In the genomic region with DNA sequence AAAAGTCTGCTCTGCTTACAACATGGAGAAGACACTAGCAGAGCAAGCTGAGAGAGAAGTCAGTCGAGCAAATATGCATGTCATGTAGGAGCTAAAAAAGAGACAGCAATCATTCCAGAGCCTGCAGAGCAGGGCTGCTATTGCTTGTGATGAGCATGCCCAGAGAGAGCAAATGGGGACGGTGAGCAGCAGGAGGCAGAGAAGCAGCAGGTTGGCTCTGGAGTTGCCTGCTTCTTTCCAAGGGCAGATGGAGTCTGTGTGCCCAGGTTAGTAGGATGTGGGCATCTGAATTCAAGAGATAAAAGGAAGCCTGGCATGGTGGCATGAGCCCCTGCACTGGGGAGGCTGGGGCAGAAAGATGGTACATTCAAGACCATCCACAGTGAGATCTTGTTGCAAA, we compare ENCODE assay signal across 9 mouse cellular contexts. TPM values are rescaled to one million over a fixed set of nuclear protein-coding genes. Genes with fewer than 3 reads are reported as not detected.
DNase-seq lines count a peak whose midpoint lies in the region; ATAC-seq and TF ChIP-seq lines count a peak whose summit lies in the region.
"Had no signal": no experiment of that assay in that cellular context is flagged by ENCODE, and none has a peak within 500 bp of the region (broad histone marks: within the 10 kb centered on the region; RNA-seq: fewer than 3 reads in every experiment).

No protein-coding gene starts in this region.

- peak; percentile 61; the same call in 1 of the 2 replicates for TF ChIP-seq POLR2A in cerebellum, adult 2 months (IDR thresholded peaks at IDR 0.05; ENCODE audit: borderline replicate concordance, insufficient read depth, low read length)

- H3K36me3 ChIP-seq in hindbrain, embryonic 13.5 days = no peaks in the 10 kb centered on the region
- H3K36me3 ChIP-seq in midbrain, embryonic 15.5 days (replicated peaks) = no peaks in the 10 kb centered on the region
- H3K36me3 ChIP-seq: embryonic facial prominence, embryonic 15.5 days had no signal

- peak overlapping the region; percentile 56; the same call in 1 of the 2 replicates for H3K9ac ChIP-seq in hindbrain, embryonic 13.5 days
- 0 out of 2 replicates have a peak overlapping the region, but pooled peaks have one; percentile 31 for H3K9ac ChIP-seq in midbrain, embryonic 15.5 days
- H3K9ac ChIP-seq: embryonic facial prominence, embryonic 15.5 days had no signal

- no peak for TF ChIP-seq CTCF in left cerebral cortex, adult 2 months (IDR thresholded peaks at IDR 0.05)
- no peak for TF ChIP-seq CTCF in cerebellum, adult 2 months (IDR thresholded peaks at IDR 0.05; ENCODE audit: borderline replicate concordance, insufficient read depth, low read depth, low read length)

- H3K4me2 ChIP-seq in hindbrain, embryonic 13.5 days = peak overlapping the region; percentile 47
- peak overlapping the region; percentile 40 for H3K4me2 ChIP-seq in midbrain, embryonic 15.5 days
- H3K4me2 ChIP-seq: embryonic facial prominence, embryonic 15.5 days had no signal

- 2% methylated on average over 2 of the region's 2 CpGs for WGBS in cerebellum, adult 2 months
- WGBS in hindbrain, embryonic 13.5 days = 14% methylated on average over 2 of the region's 2 CpGs
- 9% methylated on average over 2 of the region's 2 CpGs for WGBS in midbrain, embryonic 15.5 days

- H3K9me3 ChIP-seq in hindbrain, embryonic 13.5 days = no peaks in the 10 kb centered on the region
- no peaks in the 10 kb centered on the region for H3K9me3 ChIP-seq in midbrain, embryonic 15.5 days
- H3K9me3 ChIP-seq: embryonic facial prominence, embryonic 15.5 days had no signal

- ATAC-seq in hindbrain, embryonic 13.5 days (ENCODE audit: low FRiP score) = 0 out of 2 replicates have a peak, but pooled peaks have one; percentile 6
- 0 out of 2 replicates have a peak, but pooled peaks have one; percentile 11 for ATAC-seq in midbrain, embryonic 15.5 days (replicated peaks)

- intact Hi-C loops in left cerebral cortex, adult 2 months (cut with DNase I) = loop anchor here (2.0 kb wide), 1 partner anchor 53 kb away; no protein-coding TSS in a partner anchor
- intact Hi-C loops in left cerebral cortex, postnatal 36 days (cut with DNase I) = no loop called here

- peak in 1 of 2 experiments; percentile 26 for DNase-seq in left cerebral cortex, adult 2 months (ENCODE audit: extremely low spot score in 1 of 2, low spot score in 2 of 2)
- no peak for DNase-seq in left cerebral cortex, postnatal 36 days (ENCODE audit: low spot score in 2 of 2)
- DNase-seq in cerebellum, adult 2 months = peak; percentile 92 to 97
- DNase-seq in urinary bladder, postnatal 14 days (ENCODE audit: low spot score) = no peak
- no peak for DNase-seq in retina, postnatal 1 day
- DNase-seq in lung, postnatal 4 days = no peak

- peak overlapping the region; percentile 8; the same call in 1 of the 2 replicates for H3K4me3 ChIP-seq in left cerebral cortex, adult 2 months
- peak overlapping the region; percentile 18 for H3K4me3 ChIP-seq in cerebellum, adult 2 months (replicated peaks; ENCODE audit: insufficient read depth, low read depth, low read length)
- peak overlapping the region; percentile 7; the same call in 1 of the 2 replicates for H3K4me3 ChIP-seq in hindbrain, embryonic 13.5 days
- H3K4me3 ChIP-seq in midbrain, embryonic 15.5 days = 0 out of 2 replicates have a peak overlapping the region, but pooled peaks have one; percentile 10
- H3K4me3 ChIP-seq: embryonic facial prominence, embryonic 15.5 days had no signal

- H3K27ac ChIP-seq in left cerebral cortex, adult 2 months = peak overlapping the region; percentile 63
- H3K27ac ChIP-seq in cerebellum, adult 2 months (ENCODE audit: insufficient read depth, low read length) = peak overlapping the region; percentile 93
- peak overlapping the region; percentile 18; the same call in 1 of the 2 replicates for H3K27ac ChIP-seq in hindbrain, embryonic 13.5 days
- peak overlapping the region; percentile 53; the same call in 1 of the 2 replicates for H3K27ac ChIP-seq in midbrain, embryonic 15.5 days
- H3K27ac ChIP-seq: embryonic facial prominence, embryonic 15.5 days had no signal

- H3K4me1 ChIP-seq in cerebellum, adult 2 months (ENCODE audit: control insufficient read depth, insufficient read depth, low read length) = peaks cover 14% of the 10 kb centered on the region; the same call in 1 of the 2 replicates
- H3K4me1 ChIP-seq in hindbrain, embryonic 13.5 days (replicated peaks) = peaks cover 61% of the 10 kb centered on the region
- peaks cover 53% of the 10 kb centered on the region for H3K4me1 ChIP-seq in midbrain, embryonic 15.5 days

- H3K27me3 ChIP-seq in cerebellum, adult 2 months (ENCODE audit: control insufficient read depth, insufficient read depth, low read length) = no peaks in the 10 kb centered on the region
- no peaks in the 10 kb centered on the region for H3K27me3 ChIP-seq in hindbrain, embryonic 13.5 days
- no peaks in the 10 kb centered on the region for H3K27me3 ChIP-seq in midbrain, embryonic 15.5 days (replicated peaks)
- H3K27me3 ChIP-seq: embryonic facial prominence, embryonic 15.5 days had no signal

RNA-seq across cellular contexts. Expression of gene Arhgap21, which starts 6.4 kb away (rescaled TPM):
- 100 to 1,000 TPM; 299 to 304 TPM for total RNA-seq in left cerebral cortex, adult 2 months (2021)
- total RNA-seq in left cerebral cortex, postnatal 36 days (2021) = 100 to 1,000 TPM; 210 to 310 TPM
- 213 and 231 TPM in 2 replicates for polyA plus RNA-seq in cerebellum, adult 2 months (2012; rRNA removed)
- 35.6 and 41.1 TPM in 2 replicates for polyA plus RNA-seq in hindbrain, embryonic 13.5 days (2015; fragmentation: Nextera tagmentation; extraction: Ambion mirVana)
- 46.6 and 48.5 TPM in 2 replicates for polyA plus RNA-seq in midbrain, embryonic 15.5 days (2015; fragmentation: Nextera tagmentation; extraction: Ambion mirVana)

Comparison
In these comparisons a context has a peak if more than half of its experiments do, and no peak if none do; other contexts are left out.
1. DNase-seq: peak in cerebellum, adult 2 months (2 of 2); none in left cerebral cortex, postnatal 36 days (0 of 2), urinary bladder, postnatal 14 days (single experiment), retina, postnatal 1 day (single experiment) and lung, postnatal 4 days (0 of 2).
2. H3K27ac ChIP-seq: peak in every context shown above with its lines; median percentile 93 in cerebellum, adult 2 months; 63 in left cerebral cortex, adult 2 months; 53 in midbrain, embryonic 15.5 days; 18 in hindbrain, embryonic 13.5 days.
3. Peak in every context shown above with its lines, with median percentiles within 50 percentile points of each other: H3K4me3 ChIP-seq.